Mouse (Mus musculus) kidney, postnatal 0 days (tissue): ENCODE results near the gene Timp3. TPM values are rescaled to one million over a fixed set of nuclear protein-coding genes. Genes with fewer than 3 reads are reported as not detected.

Experiments used
- ATAC-seq: fragments of 200-750 bp; cut with Nextera tagmentation; replicated peaks from 2 replicates; pipeline ENCODE4 v1.8.0; 2017; ENCODE audit warnings: low read depth, moderate number of reproducible peaks, moderate TSS enrichment, moderate library complexity; ENCODE audit not compliant: low FRiP score
- DNase-seq: peaks from one replicate; pipeline ENCODE4 v3.0.0-alpha.2; 2016; ENCODE audit warnings: low spot score
- H3K27ac ChIP-seq: fragments of 300-500 bp; sonication (generic); 2 replicates; pipeline ENCODE4 v1.5.1; 2014; ENCODE audit warnings: mild to moderate bottlenecking
- H3K27me3 ChIP-seq: fragments of 300-500 bp; sonication (generic); 2 replicates; pipeline ENCODE4 v1.6.1; 2014; ENCODE audit warnings: low read length, mixed read lengths; ENCODE audit not compliant: insufficient read depth
- H3K36me3 ChIP-seq: fragments of 300-500 bp; sonication (generic); 2 replicates; pipeline ENCODE4 v1.6.1; 2014; ENCODE audit warnings: low read length, mixed read lengths; ENCODE audit not compliant: insufficient read depth
- H3K4me1 ChIP-seq: fragments of 300-500 bp; sonication (generic); replicated peaks from 2 replicates; pipeline ENCODE4 v1.6.1; 2014; ENCODE audit warnings: antibody characterized with exemption, low read length, mixed read lengths; ENCODE audit not compliant: insufficient read depth
- H3K4me2 ChIP-seq: fragments of 300-500 bp; sonication (generic); 2 replicates; pipeline ENCODE4 v1.6.1; 2014; ENCODE audit warnings: mild to moderate bottlenecking, low read length, moderate library complexity, mixed read lengths
- H3K4me3 ChIP-seq: fragments of 300-500 bp; sonication (generic); replicated peaks from 2 replicates; pipeline ENCODE4 v1.5.1; 2014; ENCODE audit warnings: low read depth, low read length
- H3K9ac ChIP-seq: fragments of 300-500 bp; sonication (generic); 2 replicates; pipeline ENCODE4 v1.6.1; 2014; ENCODE audit warnings: low read depth, low read length
- H3K9me3 ChIP-seq: fragments of 300-500 bp; sonication (generic); replicated peaks from 2 replicates; pipeline ENCODE4 v1.6.1; 2016; ENCODE audit warnings: low read length, inconsistent platforms, mixed read lengths
- CTCF ChIP-seq: IDR thresholded peaks from 2 replicates; pipeline ENCODE4 v1.5.1; 2016; ENCODE audit warnings: antibody characterized with exemption, low read depth, mild to moderate bottlenecking, moderate library complexity
- WGBS: fragments of 180-500 bp; shearing (Covaris S2); extraction: QIAGEN DNeasy Blood & Tissue Kit; methylation state at CpG from one replicate; pipeline ENCODE4 v1.1.7; 2014; 5-methylcytosine and 5-hydroxymethylcytosine counted together
- polyA plus RNA-seq: library from polyadenylated mRNA; unstranded; fragments of >200 nt; fragmentation: Nextera tagmentation; extraction: Ambion mirVana; gene quantifications from 2 replicates; pipeline ENCODE4 v1.2.1, GENCODE M21; 2015

The Timp3 gene
- polyA plus RNA-seq, 1 experiment from 2014 or later: 87.4 TPM

DNA sequence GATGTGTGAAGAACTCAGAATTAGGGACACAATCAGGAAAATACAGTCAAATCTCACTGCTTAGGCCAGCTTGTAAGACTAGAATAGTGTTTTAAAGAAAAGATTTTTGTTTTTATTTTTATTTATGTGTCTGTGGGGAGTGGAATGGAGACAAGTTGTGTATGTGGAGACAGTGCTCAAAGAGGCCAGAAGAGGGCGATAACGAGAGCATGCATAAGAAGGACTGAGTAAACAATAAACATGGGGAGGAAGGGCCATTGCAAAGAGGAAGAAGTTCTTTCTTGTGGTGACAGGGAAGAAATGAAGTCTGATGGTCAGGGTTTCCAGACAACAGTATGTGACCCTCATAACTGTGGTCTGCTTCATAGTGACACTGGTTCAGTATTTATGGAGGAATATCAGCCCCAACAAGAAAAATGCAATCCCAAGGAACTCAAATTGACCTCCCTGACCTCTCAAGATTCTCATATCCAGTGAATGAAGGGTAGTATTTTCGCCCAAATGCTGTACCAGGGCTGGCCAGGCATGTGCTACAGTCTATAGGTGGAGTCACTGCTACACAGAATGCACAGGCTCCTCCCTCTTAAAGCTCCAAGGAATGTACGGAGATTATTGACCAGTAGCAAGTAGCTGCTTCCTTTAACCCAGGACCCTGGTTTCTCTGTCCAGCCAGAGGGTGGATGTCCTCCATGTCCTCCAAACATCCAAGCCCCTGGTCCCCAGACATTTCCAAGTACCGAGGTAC, 56.8 kb downstream of the Timp3 start:
- Histone ChIP-seq H3K9ac (no peak overlapping the region), H3K27me3 (no peaks in the 10 kb centered on the region), H3K4me3 (no peak overlapping the region), H3K9me3 (no peaks in the 10 kb centered on the region), H3K36me3 (0 out of 2 replicates have a peak, but pooled peaks cover 6% of the 10 kb centered on the region), H3K4me1 (no peaks in the 10 kb centered on the region), H3K4me2 (no peak overlapping the region), H3K27ac (no peak overlapping the region)
- WGBS: 63% methylated on average over 5 of the region's 5 CpGs
- TF ChIP-seq CTCF: peak; percentile 77
- peak; percentile 68 for DNase-seq
- ATAC-seq: no peak

DNA sequence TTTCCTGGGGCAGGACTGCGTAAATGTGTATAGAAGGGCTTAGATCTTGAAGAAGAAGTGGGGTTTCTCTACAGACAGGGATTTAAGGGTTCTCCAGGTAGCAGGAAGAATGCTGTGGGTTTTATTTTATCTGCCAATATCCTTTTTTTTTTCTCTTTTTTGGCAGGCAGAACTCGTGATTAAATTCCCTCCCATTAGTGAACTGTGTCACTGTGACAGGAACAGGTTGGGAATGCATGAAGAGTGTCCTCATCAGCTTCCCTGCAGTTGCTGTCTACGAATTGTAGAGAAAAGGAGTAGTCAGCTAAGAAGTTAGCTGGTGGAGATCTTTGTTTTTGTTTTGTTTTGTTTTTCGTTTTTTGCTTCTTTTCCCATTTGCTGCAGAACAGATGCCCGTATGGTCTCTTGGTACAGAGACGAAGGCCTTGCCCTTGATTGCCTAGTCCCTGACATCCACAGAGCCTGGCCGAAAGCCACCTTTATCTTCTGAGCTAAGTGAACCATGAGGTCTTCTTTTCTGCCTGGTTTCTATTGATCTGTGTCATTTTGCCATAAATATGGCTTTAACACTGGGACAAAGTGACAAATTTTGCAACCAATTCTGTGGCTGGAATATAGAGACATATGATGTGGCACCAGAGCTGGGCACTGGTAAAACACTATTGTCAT, 58.3 kb downstream of the Timp3 start:
- no peak for DNase-seq
- no peak overlapping the region for H3K4me2 ChIP-seq
- no peaks in the 10 kb centered on the region for H3K27me3 ChIP-seq
- H3K36me3 ChIP-seq: 0 out of 2 replicates have a peak, but pooled peaks cover 6% of the 10 kb centered on the region
- no peaks in the 10 kb centered on the region for H3K4me1 ChIP-seq
- no peak for TF ChIP-seq CTCF
- 83% methylated on average over 7 of the region's 7 CpGs for WGBS
- H3K9me3 ChIP-seq: no peaks in the 10 kb centered on the region
- ATAC-seq: no peak
- no peak overlapping the region for H3K27ac ChIP-seq
- no peak overlapping the region for H3K9ac ChIP-seq
- no peak overlapping the region for H3K4me3 ChIP-seq

DNA sequence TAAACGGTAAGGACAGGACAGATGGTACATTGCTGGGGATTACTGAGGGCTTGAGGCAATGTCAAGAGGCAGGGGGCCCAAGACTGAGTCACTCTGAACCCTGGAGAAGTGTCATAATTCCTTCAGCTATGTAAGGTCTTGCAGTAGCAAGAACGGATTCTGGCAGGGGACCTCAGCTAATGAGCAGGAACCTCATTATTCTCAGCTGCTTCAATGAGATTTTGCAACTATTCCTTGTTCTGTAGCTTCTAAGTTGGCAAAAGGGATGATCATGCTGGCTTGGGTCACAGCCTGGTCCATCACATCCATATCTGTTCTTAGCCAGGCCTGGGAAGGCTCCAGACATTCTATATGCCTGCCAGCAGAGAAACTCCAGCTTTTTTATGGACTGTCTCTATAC, 59.0 kb downstream of the Timp3 start:
- ATAC-seq (no peak), DNase-seq (no peak)
- Histone ChIP-seq H3K9me3 (no peaks in the 10 kb centered on the region), H3K4me1 (0 out of 2 replicates have a peak, but pooled peaks cover 2% of the 10 kb centered on the region), H3K9ac (no peak overlapping the region), H3K36me3 (no peaks in the 10 kb centered on the region), H3K27me3 (no peaks in the 10 kb centered on the region), H3K4me2 (no peak overlapping the region), H3K4me3 (no peak overlapping the region), H3K27ac (peak overlapping the region; percentile 13; the same call in 1 of the 2 replicates)
- WGBS: 67% methylated on average over 2 of the region's 2 CpGs
- no peak for TF ChIP-seq CTCF

DNA sequence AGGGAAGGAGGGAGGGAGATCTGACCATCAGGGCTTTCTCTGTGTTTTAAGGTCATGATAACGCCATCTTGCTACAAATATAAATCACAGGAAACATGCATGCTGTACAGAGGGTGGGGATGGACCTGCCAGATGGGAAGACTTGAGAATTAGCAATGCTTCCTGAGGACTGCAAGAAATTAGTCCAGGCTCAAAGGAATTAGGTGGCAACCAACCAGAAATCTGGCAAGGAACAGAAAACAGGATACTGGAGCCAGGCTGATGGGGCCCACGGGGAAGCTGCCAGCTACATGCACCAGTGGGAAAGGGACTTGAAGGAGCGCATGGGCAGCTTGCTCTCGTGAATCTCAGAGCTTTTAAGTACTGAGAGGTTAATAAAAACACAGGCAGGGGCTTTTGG, 59.5 kb downstream of the Timp3 start:
- H3K27ac ChIP-seq: peak overlapping the region; percentile 13; the same call in 1 of the 2 replicates
- no peaks in the 10 kb centered on the region for H3K27me3 ChIP-seq
- H3K4me3 ChIP-seq: no peak overlapping the region
- H3K9me3 ChIP-seq: no peaks in the 10 kb centered on the region
- no peaks in the 10 kb centered on the region for H3K36me3 ChIP-seq
- H3K4me1 ChIP-seq: 0 out of 2 replicates have a peak, but pooled peaks cover 2% of the 10 kb centered on the region
- H3K9ac ChIP-seq: no peak overlapping the region
- peak; percentile 38 for DNase-seq
- no peak overlapping the region for H3K4me2 ChIP-seq
- no peak for ATAC-seq
- WGBS: 29% methylated on average over 4 of the region's 4 CpGs
- no peak for TF ChIP-seq CTCF

DNA sequence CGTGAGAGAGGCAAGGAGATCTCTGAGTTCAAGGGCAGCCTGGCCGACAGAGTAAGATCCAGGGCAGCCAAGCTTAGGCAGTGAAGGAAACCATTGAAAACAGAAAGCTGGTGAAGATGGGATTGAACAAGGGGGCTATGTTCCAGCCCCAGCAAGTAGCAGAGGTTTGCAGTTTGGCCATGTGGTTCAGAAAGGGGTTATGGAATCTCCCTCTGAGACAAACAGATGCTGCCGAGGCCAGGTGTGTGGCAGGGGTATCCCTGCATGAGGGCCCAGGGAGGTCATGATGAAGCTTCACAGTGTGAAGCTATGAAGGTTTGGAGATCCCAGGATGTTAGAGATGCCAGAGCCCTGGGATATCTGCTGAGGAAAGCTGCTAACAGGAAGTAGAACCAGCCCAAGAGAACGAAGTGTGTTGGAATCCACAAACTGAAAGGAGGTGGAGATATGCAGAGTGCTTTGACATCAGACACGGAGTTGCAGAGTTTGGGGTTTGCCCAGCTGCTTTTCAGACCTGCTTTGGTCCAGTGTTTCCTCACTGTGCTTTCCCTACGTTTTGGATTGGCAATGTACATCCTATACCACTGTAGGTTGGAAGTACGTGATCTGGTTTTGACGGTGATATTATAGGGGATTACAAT, 63.6 kb downstream of the Timp3 start:
- no peak for ATAC-seq
- peaks cover 18% of the 10 kb centered on the region for H3K4me1 ChIP-seq
- TF ChIP-seq CTCF: no peak
- no peaks in the 10 kb centered on the region for H3K27me3 ChIP-seq
- no peak overlapping the region for H3K4me3 ChIP-seq
- 80% methylated on average over 8 of the region's 8 CpGs for WGBS
- H3K27ac ChIP-seq: no peak overlapping the region
- H3K9me3 ChIP-seq: no peaks in the 10 kb centered on the region
- no peak for DNase-seq
- no peak overlapping the region for H3K4me2 ChIP-seq
- H3K9ac ChIP-seq: no peak overlapping the region
- H3K36me3 ChIP-seq: no peaks in the 10 kb centered on the region

DNA sequence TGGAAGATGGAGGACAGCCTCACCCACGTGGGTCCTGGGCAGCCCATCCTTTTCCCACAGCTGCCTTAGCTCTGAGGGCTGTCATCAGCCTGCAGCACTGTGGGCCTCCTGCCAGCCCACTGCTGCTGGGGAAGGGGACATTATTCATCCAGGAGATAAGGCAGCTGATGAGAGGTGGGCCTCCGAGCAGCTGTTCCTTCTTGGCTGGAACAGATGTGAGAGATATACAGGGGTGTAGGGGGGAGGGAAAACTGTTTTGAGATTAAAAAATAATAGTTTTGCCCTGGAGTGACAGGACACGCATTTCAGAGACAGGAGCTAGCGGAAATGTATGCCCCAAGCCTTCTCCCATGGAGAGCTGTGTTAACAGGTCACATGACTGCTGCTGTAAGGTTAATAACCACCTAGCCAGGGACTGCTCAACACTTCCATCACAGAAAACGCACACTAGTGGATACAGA, 65.5 kb downstream of the Timp3 start:
- 12% methylated on average over 5 of the region's 5 CpGs for WGBS
- H3K27ac ChIP-seq: 0 out of 2 replicates have a peak overlapping the region, but pooled peaks have one; percentile 19
- H3K27me3 ChIP-seq: no peaks in the 10 kb centered on the region
- H3K4me2 ChIP-seq: no peak overlapping the region
- no peaks in the 10 kb centered on the region for H3K9me3 ChIP-seq
- TF ChIP-seq CTCF: 0 out of 2 replicates have a peak, but pooled peaks have one; percentile 1
- H3K36me3 ChIP-seq: no peaks in the 10 kb centered on the region
- H3K4me1 ChIP-seq: peaks cover 18% of the 10 kb centered on the region
- DNase-seq (peak; percentile 84), ATAC-seq (peak; percentile 78)
- no peak overlapping the region for H3K9ac ChIP-seq
- no peak overlapping the region for H3K4me3 ChIP-seq
